Mouse (Mus musculus) embryonic fibroblast, embryonic 13.5 days (primary cell): Measurements from ENCODE around the gene Chrm4.

Experiments
- CTCF ChIP-seq: IDR thresholded peaks from 2 replicates; pipeline ENCODE4 v1.5.1; 2011; ENCODE audit warnings: mild to moderate bottlenecking, control low read depth, low read length, moderate library complexity, borderline replicate concordance; ENCODE audit not compliant: insufficient read depth
- POLR2A ChIP-seq: IDR thresholded peaks from 2 replicates; pipeline ENCODE4 v1.6.1; 2011; ENCODE audit warnings: low read depth, mild to moderate bottlenecking, control low read depth, low read length, moderate library complexity

DNA sequence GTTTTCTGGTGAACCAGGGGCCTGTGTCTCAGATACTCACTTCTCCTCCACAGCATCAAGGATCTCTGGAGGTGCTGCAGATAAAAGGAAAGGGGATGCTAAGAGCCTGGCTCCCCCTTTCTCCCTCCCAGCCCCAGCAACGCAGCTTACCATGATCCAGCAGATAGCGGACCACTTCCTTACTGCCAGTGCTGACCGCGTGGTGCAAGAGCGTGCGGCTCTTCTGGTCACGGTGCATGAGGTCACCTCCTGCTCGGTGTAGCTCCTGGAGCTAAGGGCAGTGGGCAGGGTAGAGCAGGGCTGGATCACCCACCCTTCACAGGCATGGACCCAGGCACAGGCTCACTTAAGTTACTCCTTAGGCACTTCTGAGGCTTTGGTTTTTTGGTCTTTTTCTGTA, 7.0 kb downstream of the Chrm4 start:
- TF ChIP-seq CTCF (no peak), POLR2A (no peak)
